Mouse (Mus musculus) liver, postnatal 0 days (tissue): ENCODE results near the gene 1700025G04Rik.

ENCODE experiments used
- CTCF ChIP-seq: sonication (generic); IDR thresholded peaks from 2 replicates; pipeline ENCODE4 v1.5.1; 2016; ENCODE audit warnings: antibody characterized with exemption, low read depth
- EP300 ChIP-seq: IDR thresholded peaks from 2 replicates; pipeline ENCODE4 v1.6.1; 2016; ENCODE audit warnings: antibody characterized with exemption, low read depth, mild to moderate bottlenecking

DNA sequence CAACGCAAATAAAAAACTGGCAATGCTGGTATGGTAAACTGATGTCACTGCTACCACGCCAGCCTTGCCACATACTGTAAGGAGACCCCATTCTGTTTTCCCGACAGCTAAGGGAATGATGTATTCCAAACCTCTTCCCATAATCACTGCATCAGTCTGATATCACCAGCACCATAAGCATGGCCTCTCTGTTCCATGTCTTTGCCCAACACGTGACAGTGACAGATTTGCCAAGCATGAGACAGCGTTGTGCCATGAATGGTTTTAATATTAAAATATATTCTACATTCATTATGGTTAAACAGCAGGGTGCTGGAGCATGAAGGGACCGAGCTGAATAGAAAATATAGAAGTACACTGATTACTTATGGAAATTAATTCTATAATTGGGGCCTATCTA is 14.2 kb downstream of the 1700025G04Rik start:
- no peak for TF ChIP-seq CTCF
- no peak for TF ChIP-seq EP300
